Mouse (Mus musculus) cerebellum, adult 2 months (tissue): ENCODE measurements around the gene Osbpl9.

Source experiments
- CTCF ChIP-seq: fragments of 200-500 bp; IDR thresholded peaks from 2 replicates; pipeline ENCODE4 v1.5.1; 2011; ENCODE audit warnings: low read depth, mild to moderate bottlenecking, control low read depth, low read length, moderate library complexity, borderline replicate concordance; ENCODE audit not compliant: insufficient read depth
- POLR2A ChIP-seq: fragments of 200-500 bp; IDR thresholded peaks from 2 replicates; pipeline ENCODE4 v1.6.1; 2011; ENCODE audit warnings: low read length, control low read depth, borderline replicate concordance; ENCODE audit not compliant: insufficient read depth

DNA sequence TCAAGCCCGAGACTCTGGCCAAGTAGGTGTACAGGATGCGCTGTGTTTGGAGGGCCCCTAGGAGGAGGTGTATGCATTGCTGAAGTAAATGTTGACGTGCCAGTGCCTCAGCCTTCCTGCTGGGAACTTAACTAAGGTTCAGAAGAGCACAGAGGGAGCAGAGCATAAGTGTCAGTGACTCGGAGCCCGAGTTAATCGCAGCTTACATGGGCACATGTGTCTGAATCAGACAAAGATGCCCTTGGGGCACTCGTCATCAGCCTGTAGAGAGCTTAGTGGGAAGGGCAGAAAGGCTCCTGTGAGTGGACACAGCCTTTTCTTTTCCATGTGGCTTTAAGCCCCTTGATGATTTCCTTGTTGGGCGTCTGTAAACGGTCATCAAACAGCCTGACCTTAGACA lies 148.1 kb downstream of the Osbpl9 start:
- TF ChIP-seq POLR2A: no peak
- TF ChIP-seq CTCF: no peak
